In genomic region chr6:33542712-33543111, GRCm38 (mm10) we compare ENCODE assay signal across 12 mouse cellular contexts.
"Had no signal": no experiment of that assay in that cellular context is flagged by ENCODE, and none has a peak within 500 bp of the region (broad histone marks: within the 10 kb centered on the region; RNA-seq: fewer than 3 reads in every experiment).

No protein-coding gene starts in this region.

- H3K36me3 ChIP-seq: kidney, embryonic 15.5 days; limb, embryonic 15.5 days; liver, embryonic 12.5 days; midbrain, embryonic 12.5 days; neural tube, embryonic 13.5 days had no signal

- H3K4me1 ChIP-seq: kidney, embryonic 15.5 days; limb, embryonic 15.5 days; liver, embryonic 12.5 days; midbrain, embryonic 12.5 days; neural tube, embryonic 13.5 days had no signal

- H3K9ac ChIP-seq: kidney, embryonic 15.5 days; limb, embryonic 15.5 days; liver, embryonic 12.5 days; lung, embryonic 14.5 days; midbrain, embryonic 12.5 days; neural tube, embryonic 13.5 days had no signal

- ATAC-seq: liver, embryonic 12.5 days; midbrain, embryonic 16.5 days had no signal

- H3K4me3 ChIP-seq: kidney, embryonic 15.5 days; limb, embryonic 15.5 days; liver, embryonic 12.5 days; midbrain, embryonic 12.5 days; neural tube, embryonic 13.5 days had no signal

- H3K27me3 ChIP-seq: kidney, embryonic 15.5 days; limb, embryonic 15.5 days; liver, embryonic 12.5 days; midbrain, embryonic 12.5 days; neural tube, embryonic 13.5 days had no signal

- H3K4me2 ChIP-seq: kidney, embryonic 15.5 days; limb, embryonic 15.5 days; liver, embryonic 12.5 days; lung, embryonic 14.5 days; midbrain, embryonic 12.5 days; neural tube, embryonic 13.5 days had no signal

- H3K9me3 ChIP-seq: kidney, embryonic 15.5 days; limb, embryonic 15.5 days; liver, embryonic 12.5 days; midbrain, embryonic 12.5 days; neural tube, embryonic 13.5 days had no signal

- H3K27ac ChIP-seq: kidney, embryonic 15.5 days; limb, embryonic 15.5 days; liver, embryonic 12.5 days; midbrain, embryonic 12.5 days; neural tube, embryonic 13.5 days; stomach, postnatal 0 days had no signal

- DNase-seq: kidney, adult 2 months; kidney, postnatal 14 days; lung, embryonic 14.5 days; thymus, adult 18-20 months; thymus, postnatal 14 days had no signal
